Mouse (Mus musculus) layer of hippocampus, adult 9-10 months (tissue): ENCODE measurements at regions not wholly inside any gene's neighbourhood (a gene's known extent, or its start where the extent isn't known, plus 50 kb on each side); places are given as distances from the start of the nearest gene placed in this dataset.
A peak's percentile ranks its signal among the peaks of the same experiment; 100 is the strongest.

Experiments
- DNase-seq: peaks from one replicate; pipeline ENCODE4 v3.0.0; 2022; ENCODE audit warnings: low spot score

DNA sequence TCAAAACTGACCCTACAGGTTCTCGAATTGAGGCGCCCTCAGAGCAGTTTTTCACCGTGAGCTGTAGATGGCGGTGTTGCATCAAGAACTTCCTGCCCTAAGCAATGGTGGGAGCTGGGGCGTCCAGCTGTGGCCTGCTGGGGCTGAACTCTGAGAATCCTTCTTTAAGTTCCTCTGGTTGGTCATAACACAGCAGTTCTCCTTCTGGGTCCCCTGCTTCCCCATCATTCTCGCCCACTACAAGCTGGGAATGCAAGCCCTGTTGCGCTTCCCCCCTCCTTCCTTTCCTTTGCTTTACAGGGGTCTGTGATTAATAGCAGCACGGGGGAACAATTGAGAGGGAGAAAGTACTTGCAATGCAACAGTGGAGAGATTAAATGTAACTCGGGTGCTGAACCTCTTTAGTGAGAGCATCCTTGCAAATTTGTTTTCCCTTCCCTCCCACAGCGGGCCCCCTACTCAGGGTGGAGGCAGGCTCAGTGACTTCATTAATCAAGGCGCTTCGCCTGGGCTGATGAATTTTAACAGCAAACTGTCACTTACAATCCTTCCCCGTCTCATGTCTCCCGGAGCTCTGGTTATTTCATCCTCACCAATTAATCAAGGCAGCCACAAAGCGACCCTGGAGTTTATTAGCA is 794.3 kb upstream of the Api5 start:
- peak; percentile 42 for DNase-seq

DNA sequence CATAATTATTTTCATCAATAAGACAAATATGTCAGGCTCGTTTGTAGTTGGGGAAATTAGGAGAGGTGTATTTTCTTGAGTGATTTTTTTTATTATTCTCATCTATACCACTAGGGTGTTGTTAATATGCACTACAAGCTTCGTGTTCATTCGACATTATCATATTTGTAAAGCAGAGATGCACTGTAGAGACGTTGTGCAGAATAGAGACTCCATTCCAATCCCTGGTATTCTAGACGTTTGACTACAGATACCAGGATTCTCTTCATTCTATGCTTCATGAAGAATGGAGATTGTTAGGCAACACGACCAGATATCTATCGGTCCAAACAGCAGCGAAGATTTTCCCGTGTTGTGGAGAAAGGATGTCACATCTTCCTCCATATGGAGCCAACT is 793.8 kb upstream of the Api5 start:
- no peak for DNase-seq

DNA sequence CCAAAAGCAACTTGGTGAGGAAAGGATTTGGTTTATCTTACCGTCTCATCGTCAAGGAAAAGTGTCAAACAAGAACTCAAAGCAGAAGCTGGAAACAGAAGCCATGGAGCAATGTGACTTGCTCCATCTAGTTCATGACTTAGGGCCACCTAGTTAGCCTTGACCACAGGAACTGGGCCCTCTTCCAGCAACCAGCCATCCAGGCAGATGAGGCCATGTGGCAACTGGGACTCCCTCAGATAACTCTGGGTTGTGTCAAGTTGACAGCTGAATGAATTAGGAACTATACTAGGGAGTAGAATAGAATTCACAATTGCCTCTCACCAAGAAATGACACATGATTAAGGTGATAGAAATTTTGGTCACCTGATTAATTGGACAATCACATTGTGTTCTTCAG is 791.5 kb upstream of the Api5 start:
- no peak for DNase-seq

DNA sequence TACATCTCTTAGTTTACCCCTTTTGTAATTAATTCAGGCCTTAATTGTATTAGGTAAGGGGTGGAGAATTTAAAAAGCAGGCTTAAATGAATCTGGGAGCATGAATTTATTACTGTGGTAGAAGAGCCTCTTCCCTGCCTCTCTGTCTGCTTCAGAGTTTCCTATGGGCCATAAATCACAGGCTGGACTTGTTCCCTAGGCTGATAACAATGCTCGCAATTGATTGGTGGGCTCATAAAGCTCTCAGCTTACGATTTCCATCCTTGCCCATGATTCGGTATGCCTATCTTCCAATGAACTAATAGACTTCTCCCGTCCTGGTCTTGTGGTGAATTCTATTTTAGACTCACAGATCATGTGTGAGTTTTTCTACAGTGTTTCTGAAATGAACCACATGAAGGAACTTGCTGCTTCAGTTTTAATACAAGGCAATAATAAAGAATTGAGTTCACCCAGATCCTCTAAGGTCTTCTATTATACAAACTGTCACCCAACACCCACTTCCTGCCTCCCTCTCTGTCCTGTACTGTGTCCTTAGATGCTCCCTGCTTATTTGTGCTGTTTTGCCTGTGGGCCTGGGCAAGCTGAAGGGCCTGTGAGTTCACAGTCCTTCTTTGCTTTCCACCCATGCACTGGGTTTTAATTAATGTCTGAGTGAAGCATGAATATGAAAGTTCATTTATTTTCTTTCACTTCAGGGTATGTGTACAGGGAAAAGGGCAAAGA is 772.4 kb upstream of the Api5 start:
- no peak for DNase-seq
